Mouse (Mus musculus) spleen, adult 12 weeks (tissue): ENCODE data around the gene Idi1.
"Not testable (repeated sequence)": the region's sequence is repeated elsewhere in the genome, so short reads cannot be mapped to it uniquely, and the experiment has no call there.

ENCODE experiments used
- DNase-seq: peaks from one replicate; pipeline ENCODE4 v3.0.0; 2022; ENCODE audit warnings: low spot score

Idi1 gene

GRCm38 (mm10) chr13:8888603-8889002 is 3.3 kb downstream of the Idi1 start:
- no peak for DNase-seq

DNA sequence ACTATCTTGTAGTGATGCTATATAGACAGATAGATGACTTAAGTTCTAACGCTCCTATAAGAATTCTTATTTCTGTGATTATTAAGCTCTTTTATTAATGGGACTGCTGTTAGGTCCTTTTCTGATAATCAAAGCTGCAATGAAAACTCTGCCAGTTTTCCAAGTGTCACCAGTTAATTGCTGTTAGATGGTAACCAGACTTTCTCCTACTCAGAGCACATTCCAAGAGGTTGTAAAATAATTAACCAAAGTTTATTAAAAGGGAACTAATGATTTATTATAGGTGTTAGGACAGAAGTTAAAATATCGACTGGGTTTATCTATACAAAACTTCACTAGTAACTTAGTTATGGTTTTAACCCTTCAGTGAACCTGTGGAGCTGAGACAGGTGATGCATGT is 20.7 kb downstream of the Idi1 start:
- not testable (repeated sequence) for DNase-seq

GRCm38 (mm10) chr13:8913890-8914289 is 28.6 kb downstream of the Idi1 start:
- DNase-seq = not testable (repeated sequence)

DNA sequence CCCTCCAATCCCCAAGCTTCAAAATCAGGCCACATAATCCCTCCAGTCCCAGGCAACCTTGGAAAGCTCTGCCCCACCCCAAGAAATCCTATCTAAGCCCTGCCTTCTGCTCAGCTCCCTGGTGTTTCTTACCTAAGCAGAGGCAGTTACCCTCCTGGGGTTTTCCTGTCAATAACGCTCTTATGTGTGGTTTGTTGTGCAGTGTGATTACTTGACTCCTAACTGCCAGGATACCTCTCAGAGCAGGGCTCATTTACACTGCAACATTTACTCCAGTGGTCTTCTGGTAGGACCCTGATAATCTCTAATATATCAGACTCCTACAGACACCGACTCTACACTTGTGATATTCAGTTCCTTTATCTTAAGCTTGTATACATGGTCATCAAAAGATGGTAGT is 48.2 kb downstream of the Idi1 start:
- no peak for DNase-seq

GRCm38 (mm10) chr13:8937611-8938140 is 52.4 kb downstream of the Idi1 start:
- not testable (repeated sequence) for DNase-seq

DNA sequence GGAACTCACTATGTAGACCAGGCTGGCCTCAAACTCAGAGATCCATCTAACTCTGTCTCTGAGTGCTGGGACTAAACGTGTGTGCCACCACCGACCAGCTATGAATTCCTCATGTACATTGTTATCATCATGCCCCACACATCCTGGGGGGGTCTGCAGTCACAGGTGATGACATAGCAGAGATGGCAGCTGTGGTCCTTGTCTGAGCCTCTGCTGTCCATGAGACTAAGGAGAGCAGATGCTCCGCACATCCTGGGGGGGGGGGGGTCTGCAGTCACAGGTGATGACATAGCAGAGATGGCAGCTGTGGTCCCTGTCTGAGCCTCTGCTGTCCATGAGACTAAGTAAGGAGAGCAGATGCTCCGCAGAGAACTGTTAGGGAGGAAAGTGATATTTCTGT is 55.8 kb downstream of the Idi1 start:
- not testable (repeated sequence) for DNase-seq

DNA sequence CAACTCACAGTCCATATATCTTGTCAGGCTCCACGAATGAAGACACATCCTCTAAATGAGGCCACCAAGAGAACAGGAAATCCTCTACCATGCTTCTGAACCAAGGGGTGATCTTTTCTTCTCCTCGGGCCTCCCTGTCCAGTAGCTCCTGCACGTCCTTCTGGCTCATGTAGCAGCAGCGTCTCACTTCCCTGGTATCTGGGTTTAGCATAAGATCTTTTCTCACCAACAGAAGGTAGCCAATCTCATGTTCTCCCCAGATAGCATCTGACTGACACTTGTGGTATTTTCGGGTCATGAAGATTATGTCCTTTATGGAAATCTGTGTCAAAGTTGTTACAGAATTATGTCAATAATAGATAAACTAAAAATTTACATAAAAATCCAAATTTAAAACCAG is 56.4 kb downstream of the Idi1 start:
- not testable (repeated sequence) for DNase-seq
